10 mouse cellular contexts compared by ENCODE assay signal in the genomic region with DNA sequence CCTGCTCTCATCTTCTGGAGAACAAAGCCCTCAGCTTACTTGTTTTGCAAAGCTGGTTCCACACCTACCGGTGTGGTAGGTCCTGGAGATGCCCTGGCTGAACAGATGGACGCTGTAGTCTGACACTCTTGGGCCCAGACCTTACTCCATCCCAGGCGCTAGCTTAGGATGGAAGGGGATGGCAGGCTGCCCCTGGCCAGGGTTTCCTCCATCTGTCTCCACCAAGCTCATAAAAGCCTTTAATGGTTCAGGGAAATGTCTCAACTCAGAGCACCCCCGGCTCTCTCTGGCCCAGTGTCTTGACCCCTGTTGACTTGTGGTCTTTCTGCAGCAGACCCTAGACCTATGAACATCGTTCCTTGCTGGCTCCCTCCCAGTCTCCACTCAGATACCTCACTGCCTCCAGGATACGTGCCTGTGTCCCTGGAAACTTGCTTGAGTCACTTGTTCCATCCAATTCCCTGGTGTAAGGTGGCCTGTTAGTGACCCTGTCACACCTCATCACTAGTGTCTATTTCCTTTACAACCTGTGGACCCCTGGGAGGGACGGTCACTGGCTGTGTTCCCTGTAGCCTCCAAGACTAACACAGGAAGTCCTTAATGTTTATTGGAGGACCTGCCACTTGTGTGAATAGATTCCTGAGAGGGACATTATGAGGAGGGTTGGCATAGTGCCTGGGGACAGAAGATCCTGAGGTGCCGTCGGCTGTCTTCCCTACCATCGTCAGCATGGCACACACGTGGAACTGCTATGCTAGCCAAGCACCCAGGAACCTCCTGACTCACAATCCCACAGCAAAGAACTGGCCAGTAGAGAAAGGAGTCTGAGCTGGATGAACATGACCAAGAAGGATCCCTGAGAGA. TPM values are rescaled to one million over a fixed set of nuclear protein-coding genes. Genes with fewer than 3 reads are reported as not detected.
DNase-seq lines count a peak whose midpoint lies in the region; ATAC-seq lines count a peak whose summit lies in the region.
"Had no signal": no experiment of that assay in that cellular context is flagged by ENCODE, and none has a peak within 500 bp of the region (broad histone marks: within the 10 kb centered on the region; RNA-seq: fewer than 3 reads in every experiment).

No protein-coding gene starts in this region.

- H3K4me1 ChIP-seq in hindbrain, embryonic 13.5 days (replicated peaks) = no peaks in the 10 kb centered on the region; the same call in 1 of the 2 replicates

- H3K9me3 ChIP-seq in hindbrain, embryonic 13.5 days = no peaks in the 10 kb centered on the region
- H3K9me3 ChIP-seq: forebrain, embryonic 10.5 days had no signal

- 0 out of 2 replicates have a peak overlapping the region, but pooled peaks have one; percentile 13 for H3K9ac ChIP-seq in hindbrain, embryonic 13.5 days

- H3K4me2 ChIP-seq in hindbrain, embryonic 13.5 days = no peak overlapping the region

- peaks cover 18% of the 10 kb centered on the region for H3K27me3 ChIP-seq in hindbrain, embryonic 13.5 days

- no peak overlapping the region for H3K4me3 ChIP-seq in hindbrain, embryonic 13.5 days
- H3K4me3 ChIP-seq: forebrain, embryonic 10.5 days had no signal

- H3K27ac ChIP-seq in hindbrain, embryonic 13.5 days = no peak overlapping the region
- H3K27ac ChIP-seq: forebrain, embryonic 10.5 days; kidney, postnatal 0 days had no signal

- peak; percentile 59 for DNase-seq in kidney, adult 9 months
- DNase-seq in kidney, adult 18-20 months = no peak
- DNase-seq in cerebellum, adult 18-20 months = peak; percentile 92 to 95
- peak; percentile 70 for DNase-seq in lung, postnatal 36 days
- DNase-seq in urinary bladder, postnatal 25 days (ENCODE audit: low spot score) = no peak
- DNase-seq in layer of hippocampus, postnatal 10 days (ENCODE audit: low spot score in 2 of 2) = no peak
- DNase-seq in urinary bladder, postnatal 36 days (ENCODE audit: low spot score in 2 of 2) = no peak

- peaks cover under 1% of the 10 kb centered on the region; the same call in 1 of the 2 replicates for H3K36me3 ChIP-seq in hindbrain, embryonic 13.5 days
- H3K36me3 ChIP-seq: forebrain, embryonic 10.5 days had no signal

- 80% methylated on average over 11 of the region's 11 CpGs for WGBS in hindbrain, embryonic 13.5 days

- ATAC-seq in hindbrain, embryonic 13.5 days (ENCODE audit: low FRiP score) = no peak

RNA-seq across cellular contexts. Expression of a gene that starts 9.0 kb away (rescaled TPM):
- 86.8 and 96.4 TPM in 2 replicates for polyA plus RNA-seq in hindbrain, embryonic 13.5 days (2015; fragmentation: Nextera tagmentation; extraction: Ambion mirVana)
- 10 to 100 TPM; 75.1 to 82.7 TPM for total RNA-seq in layer of hippocampus, postnatal 10 days (2021)

RNA-seq across cellular contexts. Expression of a gene that starts 26.1 kb away (rescaled TPM):
- 11.6 and 11.7 TPM in 2 replicates for polyA plus RNA-seq in hindbrain, embryonic 13.5 days (2015; fragmentation: Nextera tagmentation; extraction: Ambion mirVana)
- 10 to 100 TPM; 31.3 to 31.6 TPM for total RNA-seq in layer of hippocampus, postnatal 10 days (2021)

RNA-seq across cellular contexts. Expression of a gene that starts 31.9 kb away (rescaled TPM):
- 93.8 and 98.3 TPM in 2 replicates for polyA plus RNA-seq in hindbrain, embryonic 13.5 days (2015; fragmentation: Nextera tagmentation; extraction: Ambion mirVana)
- total RNA-seq in layer of hippocampus, postnatal 10 days (2021) = 100 to 1,000 TPM; 187 to 188 TPM

RNA-seq across cellular contexts. Expression of a gene that starts 38.7 kb away (rescaled TPM):
- polyA plus RNA-seq in hindbrain, embryonic 13.5 days (2015; fragmentation: Nextera tagmentation; extraction: Ambion mirVana) = 0.42 and 0.48 TPM in 2 replicates
- 1 to 10 TPM; 5.0 TPM for total RNA-seq in layer of hippocampus, postnatal 10 days (2021)

RNA-seq across cellular contexts. Expression of a gene that starts 41.4 kb away (rescaled TPM):
- 0.27 TPM in 1 of 2 replicates, not detected in the other for polyA plus RNA-seq in hindbrain, embryonic 13.5 days (2015; fragmentation: Nextera tagmentation; extraction: Ambion mirVana)
- not detected for total RNA-seq in layer of hippocampus, postnatal 10 days (2021)

Comparison
In these comparisons a context has a peak if more than half of its experiments do, and no peak if none do; other contexts are left out.
1. DNase-seq: peak in kidney, adult 9 months (single experiment), cerebellum, adult 18-20 months (2 of 2) and lung, postnatal 36 days (single experiment); none in kidney, adult 18-20 months (single experiment), urinary bladder, postnatal 25 days (single experiment), layer of hippocampus, postnatal 10 days (0 of 2) and urinary bladder, postnatal 36 days (0 of 2).